ENCODE assay signal across 8 mouse cellular contexts in genomic region chr14:34152342-34152741, GRCm38 (mm10). TPM values are rescaled to one million over a fixed set of nuclear protein-coding genes. Genes with fewer than 3 reads are reported as not detected.
DNase-seq lines count a peak whose midpoint lies in the region; ATAC-seq and TF ChIP-seq lines count a peak whose summit lies in the region.

Gene Npy4r, minus strand, starts transcription at chr14:34152489.

- no peak for TF ChIP-seq POLR2A in CH12.LX (IDR thresholded peaks at IDR 0.05; ENCODE audit: low read depth, low read length)

- H3K4me1 ChIP-seq in CH12.LX (ENCODE audit: control insufficient read depth in 1 of 2, insufficient read depth in 2 of 2) = peaks cover 6 to 17% of the 10 kb centered on the region in 2 experiments
- H3K4me1 ChIP-seq in intestine, postnatal 0 days (replicated peaks; ENCODE audit: control insufficient read depth, insufficient read depth, low read length) = no peaks in the 10 kb centered on the region
- no peaks in the 10 kb centered on the region for H3K4me1 ChIP-seq in liver, embryonic 14.5 days (replicated peaks; ENCODE audit: control insufficient read depth in 2 of 2, insufficient read depth in 2 of 2, low read length in 1 of 2)
- H3K4me1 ChIP-seq in neural tube, embryonic 11.5 days (ENCODE audit: control insufficient read depth, insufficient read depth, low read length) = no peaks in the 10 kb centered on the region

- no peak within 1 kb of the TSS for H3K27ac ChIP-seq in CH12.LX (ENCODE audit: insufficient read depth, low read depth)
- H3K27ac ChIP-seq in intestine, postnatal 0 days (ENCODE audit: low read depth, low read length) = no peak within 1 kb of the TSS
- H3K27ac ChIP-seq in liver, embryonic 14.5 days = no peak within 1 kb of the TSS
- H3K27ac ChIP-seq in neural tube, embryonic 11.5 days (ENCODE audit: low read depth, low read length) = no peak within 1 kb of the TSS

- dilution Hi-C loops in CH12.LX (cut with MboI; ENCODE audit: extremely low pct_ligation_motif_present, extremely low pct_unique_long_range_greater_than_20kb, low sequenced_read_pairs) = no loop called here

- no peak for TF ChIP-seq CTCF in CH12.LX (conservative IDR thresholded peaks at IDR 0.05 in 1 of 2, IDR thresholded peaks at IDR 0.05 in 1 of 2; ENCODE audit: low read depth in 2 of 2, low read length in 2 of 2)
- TF ChIP-seq CTCF in intestine, postnatal 0 days (IDR thresholded peaks at IDR 0.05; ENCODE audit: low read depth) = 0 out of 2 replicates have a peak, but pooled peaks have one; percentile 22
- peak; percentile 15; the same call in 1 of the 2 replicates for TF ChIP-seq CTCF in liver, embryonic 14.5 days (IDR thresholded peaks at IDR 0.05; ENCODE audit: low read depth)

- H3K4me2 ChIP-seq in CH12.LX (ENCODE audit: insufficient read depth, low read depth, poor library complexity, severe bottlenecking) = peak within 1 kb of the TSS; percentile 38; the same call in 1 of the 2 replicates
- H3K4me2 ChIP-seq in intestine, postnatal 0 days (replicated peaks; ENCODE audit: low read depth) = peak within 1 kb of the TSS; percentile 42
- H3K4me2 ChIP-seq in liver, embryonic 14.5 days (ENCODE audit: low read depth) = no peak within 1 kb of the TSS
- H3K4me2 ChIP-seq in neural tube, embryonic 11.5 days (ENCODE audit: low read depth) = no peak within 1 kb of the TSS

- TF ChIP-seq RAD21 in CH12.LX (IDR thresholded peaks at IDR 0.05; ENCODE audit: low read depth, low read length) = no peak

- in situ Hi-C loops in CH12.LX (cut with MboI; ENCODE audit: low pct_ligation_motif_present, low pct_unique_long_range_greater_than_20kb, low sequenced_read_pairs) = loop anchor here (5.0 to 10.0 kb wide), 2 partner anchors 40 to 68 kb away; partner anchors contain the start of gene Anxa8

- no peak within 1 kb of the TSS for H3K9ac ChIP-seq in CH12.LX (ENCODE audit: insufficient read depth, low read depth)
- H3K9ac ChIP-seq in intestine, postnatal 0 days (ENCODE audit: low read depth, low read length) = no peak within 1 kb of the TSS
- no peak within 1 kb of the TSS for H3K9ac ChIP-seq in liver, embryonic 14.5 days (replicated peaks)
- no peak within 1 kb of the TSS for H3K9ac ChIP-seq in neural tube, embryonic 11.5 days (ENCODE audit: low read length)

- no peaks in the 10 kb centered on the region for H3K9me3 ChIP-seq in CH12.LX (replicated peaks; ENCODE audit: low read length)
- H3K9me3 ChIP-seq in intestine, postnatal 0 days (ENCODE audit: control insufficient read depth) = no peaks in the 10 kb centered on the region
- no peaks in the 10 kb centered on the region for H3K9me3 ChIP-seq in liver, embryonic 14.5 days (ENCODE audit: control insufficient read depth, low read length)
- no peaks in the 10 kb centered on the region for H3K9me3 ChIP-seq in neural tube, embryonic 11.5 days (ENCODE audit: control insufficient read depth, low read length)

- no peak within 1 kb of the TSS for H3K4me3 ChIP-seq in CH12.LX (replicated peaks in 1 of 3; ENCODE audit: low read depth in 2 of 3, low read length in 2 of 3, poor library complexity in 1 of 3)
- H3K4me3 ChIP-seq in intestine, postnatal 0 days (ENCODE audit: low read depth, low read length) = no peak within 1 kb of the TSS
- H3K4me3 ChIP-seq in liver, embryonic 14.5 days (ENCODE audit: insufficient read depth in 1 of 2, low read depth in 2 of 2, low read length in 2 of 2) = no peak within 1 kb of the TSS
- H3K4me3 ChIP-seq in neural tube, embryonic 11.5 days (ENCODE audit: low read depth, low read length) = no peak within 1 kb of the TSS

- H3K79me2 ChIP-seq in CH12.LX (replicated peaks; ENCODE audit: control insufficient read depth, extremely low read depth, insufficient read depth, poor library complexity, severe bottlenecking) = no peaks in the 10 kb centered on the region

- ATAC-seq in granulocyte monocyte progenitor cell, adult 5-6 weeks (replicated peaks; ENCODE audit: poor library complexity, severe bottlenecking) = peak; percentile 70
- ATAC-seq in intestine, postnatal 0 days = peak; percentile 60; the same call in 1 of the 2 replicates
- ATAC-seq in liver, embryonic 14.5 days (ENCODE audit: insufficient read depth) = peak; percentile 51; the same call in 1 of the 2 replicates
- ATAC-seq in neural tube, embryonic 11.5 days (ENCODE audit: insufficient read depth, low FRiP score, low TSS enrichment) = no peak

- WGBS in intestine, postnatal 0 days = 9% methylated on average over 16 of the region's 16 CpGs
- 5% methylated on average over 16 of the region's 16 CpGs for WGBS in liver, embryonic 14.5 days (ENCODE audit: insufficient replicate concordance)
- 14% methylated on average over 16 of the region's 16 CpGs for WGBS in neural tube, embryonic 11.5 days

- H3K36me3 ChIP-seq in CH12.LX (replicated peaks in 1 of 2; ENCODE audit: control insufficient read depth in 1 of 2, insufficient read depth in 1 of 2, low read length in 1 of 2) = no peaks in the 10 kb centered on the region
- no peaks in the 10 kb centered on the region for H3K36me3 ChIP-seq in intestine, postnatal 0 days (ENCODE audit: control insufficient read depth, insufficient read depth)
- H3K36me3 ChIP-seq in liver, embryonic 14.5 days (replicated peaks; ENCODE audit: control insufficient read depth, insufficient read depth, low read depth) = no peaks in the 10 kb centered on the region
- H3K36me3 ChIP-seq in neural tube, embryonic 11.5 days (ENCODE audit: control insufficient read depth, insufficient read depth, low read length) = no peaks in the 10 kb centered on the region

- peaks cover 9% of the 10 kb centered on the region for H3K27me3 ChIP-seq in CH12.LX (replicated peaks)
- 0 out of 2 replicates have a peak, but pooled peaks cover 3% of the 10 kb centered on the region for H3K27me3 ChIP-seq in intestine, postnatal 0 days (replicated peaks; ENCODE audit: control insufficient read depth, insufficient read depth, low read length)
- H3K27me3 ChIP-seq in liver, embryonic 14.5 days (ENCODE audit: control insufficient read depth, insufficient read depth, low read length) = no peaks in the 10 kb centered on the region
- no peaks in the 10 kb centered on the region for H3K27me3 ChIP-seq in neural tube, embryonic 11.5 days (ENCODE audit: control insufficient read depth, insufficient read depth, low read length)

- DNase-seq in CH12.LX (ENCODE audit: extremely low read depth) = peak; percentile 58
- DNase-seq in brain, adult 2 months (ENCODE audit: low read depth, low spot score) = peak; percentile 5
- DNase-seq in liver, embryonic 14.5 days (ENCODE audit: low read depth in 3 of 3, low spot score in 3 of 3) = peak in 2 of 3 experiments; percentile 3 to 22
- peak; percentile 39 for DNase-seq in neural tube, embryonic 11.5 days (ENCODE audit: low spot score)
- peak; percentile 61 for DNase-seq in yolk sac, embryonic 10.5 days (ENCODE audit: low spot score)
- DNase-seq in T-cell, adult 2 months (ENCODE audit: low spot score) = no peak

- no peak for TF ChIP-seq EP300 in CH12.LX (IDR thresholded peaks at IDR 0.05; ENCODE audit: low read length)
- no peak for TF ChIP-seq EP300 in liver, embryonic 14.5 days (IDR thresholded peaks at IDR 0.05; ENCODE audit: low read depth)

TF ChIP-seq in CH12.LX, 34 proteins besides CTCF, POLR2A, EP300 and RAD21:
- TF ChIP-seq PAX5 (IDR thresholded peaks at IDR 0.05; ENCODE audit: low read length) (no peak), USF2 (conservative IDR thresholded peaks at IDR 0.05; ENCODE audit: low read depth, low read length) (no peak), E2F4 (IDR thresholded peaks at IDR 0.05; ENCODE audit: insufficient replicate concordance, low read depth, low read length) (no peak), ELF1 (IDR thresholded peaks at IDR 0.05; ENCODE audit: low read depth, low read length) (no peak), SMC3 (IDR thresholded peaks at IDR 0.05; ENCODE audit: low read depth, low read length) (no peak), CHD2 (IDR thresholded peaks at IDR 0.05; ENCODE audit: low read length) (no peak), JUN (IDR thresholded peaks at IDR 0.05; ENCODE audit: insufficient read depth, low read depth, low read length) (no peak), UBTF (IDR thresholded peaks at IDR 0.05; ENCODE audit: low read depth, low read length) (no peak), SIN3A (IDR thresholded peaks at IDR 0.05; ENCODE audit: low read length) (no peak), MYC (IDR thresholded peaks at IDR 0.05; ENCODE audit: low read depth, low read length) (no peak), GABPA (IDR thresholded peaks at IDR 0.05; ENCODE audit: insufficient replicate concordance, low read depth, low read length) (no peak), MAX (IDR thresholded peaks at IDR 0.05; ENCODE audit: low read length) (no peak), MEF2A (IDR thresholded peaks at IDR 0.05; ENCODE audit: borderline replicate concordance, low read depth, low read length) (no peak), POLR2AphosphoS2 (IDR thresholded peaks at IDR 0.05; ENCODE audit: low read depth, low read length) (no peak), IRF4 (IDR thresholded peaks at IDR 0.05; ENCODE audit: low read depth, low read length) (no peak), USF1 (IDR thresholded peaks at IDR 0.05; ENCODE audit: low read depth, low read length) (no peak), MXI1 (IDR thresholded peaks at IDR 0.05; ENCODE audit: low read depth, low read length) (no peak), BHLHE40 (IDR thresholded peaks at IDR 0.05; ENCODE audit: low read depth, low read length) (no peak), NRF1 (IDR thresholded peaks at IDR 0.05; ENCODE audit: low read depth, low read length) (no peak)
TF ChIP-seq in CH12.LX: peak in this region for 0.

RNA-seq across cellular contexts. Expression of gene Npy4r, which starts in this region (rescaled TPM):
- total RNA-seq in CH12.LX (2012; rRNA removed) = 0.04 TPM in 2 replicates
- total RNA-seq in CH12.LX (2014; rRNA removed) = not detected in 2 replicates
- polyA plus RNA-seq in CH12.LX (2012; ENCODE audit: insufficient read length, low read depth) = not detected in 2 replicates
- total RNA-seq in granulocyte monocyte progenitor cell, adult 5-6 weeks (2014; fragmentation: Nextera tagmentation) = not detected in 2 replicates
- total RNA-seq in granulocyte monocyte progenitor cell, adult 5-6 weeks (2017) = not detected in 2 replicates
- 0.26 and 0.46 TPM in 2 replicates for polyA plus RNA-seq in intestine, postnatal 0 days (2015; fragmentation: Nextera tagmentation; extraction: Ambion mirVana)
- polyA plus RNA-seq in liver, embryonic 14.5 days (2012; rRNA removed) = 0.01 TPM in 2 replicates
- 0.08 TPM in 1 of 2 replicates, not detected in the other for polyA plus RNA-seq in liver, embryonic 14.5 days (2014; fragmentation: Nextera tagmentation; extraction: Ambion mirVana)
- polyA plus RNA-seq in neural tube, embryonic 11.5 days (2014; fragmentation: Nextera tagmentation; extraction: Ambion mirVana) = not detected in 2 replicates

Comparison
In these comparisons a context has a peak if more than half of its experiments do, and no peak if none do; other contexts are left out.
1. Peak in DNase-seq and H3K4me2 ChIP-seq in CH12.LX; RNA of the gene not detected or under 1 TPM.
2. Peak in ATAC-seq in granulocyte monocyte progenitor cell, adult 5-6 weeks; RNA of the gene not detected or under 1 TPM.
3. Peak in ATAC-seq and H3K4me2 ChIP-seq in intestine, postnatal 0 days; RNA of the gene not detected or under 1 TPM.
4. Peak in DNase-seq and ATAC-seq in liver, embryonic 14.5 days; RNA of the gene not detected or under 1 TPM.
5. Peak in DNase-seq in neural tube, embryonic 11.5 days; RNA of the gene not detected or under 1 TPM.
6. CTCF ChIP-seq: peak in intestine, postnatal 0 days (single experiment) and liver, embryonic 14.5 days (single experiment); none in CH12.LX (0 of 2).